Mouse (Mus musculus) liver, embryonic 16.5 days (tissue): ENCODE measurements around the gene Acss2. TPM values are rescaled to one million over a fixed set of nuclear protein-coding genes. Genes with fewer than 3 reads are reported as not detected.

ENCODE experiments used
- ATAC-seq: fragments of 200-750 bp; cut with Nextera tagmentation; 2 replicates; pipeline ENCODE4 v1.8.0; 2017; ENCODE audit warnings: low read depth, mild to moderate bottlenecking, moderate number of reproducible peaks, moderate library complexity
- H3K27ac ChIP-seq: fragments of 300-500 bp; sonication (generic); 2 replicates; pipeline ENCODE4 v1.5.1; 2014; ENCODE audit warnings: mild to moderate bottlenecking, low read length
- H3K27me3 ChIP-seq: fragments of 300-500 bp; sonication (generic); 2 replicates; pipeline ENCODE4 v1.6.1; 2014; ENCODE audit warnings: low read depth, low read length, mixed read lengths; ENCODE audit not compliant: control insufficient read depth, insufficient read depth
- H3K36me3 ChIP-seq: fragments of 300-500 bp; sonication (generic); 2 replicates; pipeline ENCODE4 v1.6.1; 2014; ENCODE audit warnings: mild to moderate bottlenecking; ENCODE audit not compliant: control insufficient read depth, insufficient read depth
- H3K4me1 ChIP-seq: fragments of 300-500 bp; sonication (generic); 2 replicates; pipeline ENCODE4 v1.6.1; 2014; ENCODE audit warnings: low read depth, low read length, mixed read lengths; ENCODE audit not compliant: control insufficient read depth
- H3K4me2 ChIP-seq: fragments of 300-500 bp; sonication (generic); 2 replicates; pipeline ENCODE4 v1.6.1; 2014; ENCODE audit warnings: low read depth, low read length, mixed read lengths
- H3K4me3 ChIP-seq: fragments of 300-500 bp; sonication (generic); 2 replicates; pipeline ENCODE4 v1.5.1; 2014; ENCODE audit warnings: low read depth, mild to moderate bottlenecking, low read length
- H3K9ac ChIP-seq: fragments of 300-500 bp; sonication (generic); 2 replicates; pipeline ENCODE4 v1.6.1; 2014; ENCODE audit warnings: low read depth, low read length
- H3K9me3 ChIP-seq: fragments of 300-500 bp; sonication (generic); replicated peaks from 2 replicates; pipeline ENCODE4 v1.6.1; 2016; ENCODE audit warnings: low read length; ENCODE audit not compliant: control insufficient read depth
- WGBS: fragments of 180-500 bp; shearing (Covaris S2); extraction: QIAGEN DNeasy Blood & Tissue Kit; methylation state at CpG from one replicate; pipeline ENCODE4 v1.1.7; 2014; ENCODE audit not compliant: insufficient replicate concordance; 5-methylcytosine and 5-hydroxymethylcytosine counted together
- polyA plus RNA-seq: library from polyadenylated mRNA; unstranded; fragments of >200 nt; fragmentation: Nextera tagmentation; extraction: Ambion mirVana; gene quantifications from 2 replicates; pipeline ENCODE4 v1.2.1, GENCODE M21; 2015

The Acss2 gene
- polyA plus RNA-seq, 1 experiment from 2014 or later = 29.6 TPM

- Histone ChIP-seq H3K9me3 (no peaks in the 10 kb centered on the region), H3K4me3 (no peak overlapping the region), H3K27ac (no peak overlapping the region), H3K4me2 (no peak overlapping the region), H3K4me1 (no peaks in the 10 kb centered on the region), H3K27me3 (no peaks in the 10 kb centered on the region), H3K9ac (no peak overlapping the region), H3K36me3 (no peaks in the 10 kb centered on the region)
- WGBS = 63% methylated on average over 10 of the region's 10 CpGs
- ATAC-seq = no peak
These were observed 9.9 kb upstream of the Acss2 start for GRCm38 (mm10) chr2:155507721-155508470.

- ATAC-seq = no peak
- 41% methylated on average over 4 of the region's 4 CpGs for WGBS
- no peak overlapping the region for H3K27ac ChIP-seq
- peaks cover 10% of the 10 kb centered on the region for H3K4me1 ChIP-seq
- H3K36me3 ChIP-seq = no peaks in the 10 kb centered on the region
- no peak overlapping the region for H3K4me3 ChIP-seq
- H3K27me3 ChIP-seq = peaks cover 26% of the 10 kb centered on the region
- H3K9ac ChIP-seq = no peak overlapping the region
- H3K9me3 ChIP-seq = no peaks in the 10 kb centered on the region
- H3K4me2 ChIP-seq = no peak overlapping the region
These were observed 5.3 kb upstream of the Acss2 start for GRCm38 (mm10) chr2:155512479-155512878.

GRCm38 (mm10) chr2:155513543-155513942 lies 4.2 kb upstream of the Acss2 start:
- peaks cover 26% of the 10 kb centered on the region for H3K27me3 ChIP-seq

GRCm38 (mm10) chr2:155514666-155515065 lies 3.1 kb upstream of the Acss2 start:
- WGBS = 1% methylated on average over 23 of the region's 23 CpGs

More at GRCm38 (mm10) chr2:155513543-155513942, 4.2 kb upstream of the Acss2 start:
- Histone ChIP-seq H3K27ac (no peak overlapping the region), H3K4me3 (no peak overlapping the region), H3K36me3 (no peaks in the 10 kb centered on the region), H3K9ac (no peak overlapping the region), H3K9me3 (no peaks in the 10 kb centered on the region), H3K4me2 (no peak overlapping the region), H3K4me1 (peaks cover 11% of the 10 kb centered on the region)
- WGBS = 44% methylated on average over 5 of the region's 5 CpGs
- no peak for ATAC-seq

GRCm38 (mm10) chr2:155515941-155516340 lies 1.8 kb upstream of the Acss2 start:
- H3K36me3 ChIP-seq = no peaks in the 10 kb centered on the region
- no peak overlapping the region for H3K9ac ChIP-seq
- peaks cover 26% of the 10 kb centered on the region for H3K27me3 ChIP-seq
- H3K4me2 ChIP-seq = no peak overlapping the region
- ATAC-seq = no peak
- H3K27ac ChIP-seq = no peak overlapping the region
- no peak overlapping the region for H3K4me3 ChIP-seq
- H3K9me3 ChIP-seq = no peaks in the 10 kb centered on the region
- WGBS = 4% methylated on average over 1 of the region's 1 CpGs
- peaks cover 16% of the 10 kb centered on the region for H3K4me1 ChIP-seq

More at GRCm38 (mm10) chr2:155514666-155515065, 3.1 kb upstream of the Acss2 start:
- Histone ChIP-seq H3K9me3 (no peaks in the 10 kb centered on the region), H3K4me2 (peak overlapping the region; percentile 30; the same call in 1 of the 2 replicates), H3K4me1 (peaks cover 16% of the 10 kb centered on the region), H3K27ac (no peak overlapping the region), H3K27me3 (peaks cover 26% of the 10 kb centered on the region), H3K9ac (no peak overlapping the region; the same call in 1 of the 2 replicates), H3K4me3 (peak overlapping the region; percentile 18; the same call in 1 of the 2 replicates), H3K36me3 (no peaks in the 10 kb centered on the region)
- ATAC-seq = no peak

- WGBS = 15% methylated on average over 18 of the region's 18 CpGs
- no peaks in the 10 kb centered on the region for H3K9me3 ChIP-seq
- peaks cover 18% of the 10 kb centered on the region for H3K27me3 ChIP-seq
- H3K36me3 ChIP-seq = no peaks in the 10 kb centered on the region
- peak overlapping the region; percentile 82 for H3K4me2 ChIP-seq
- H3K4me1 ChIP-seq = peaks cover 16% of the 10 kb centered on the region
- peak overlapping the region; percentile 86 for H3K27ac ChIP-seq
- ATAC-seq = no peak
- H3K4me3 ChIP-seq = peak overlapping the region; percentile 93
- peak overlapping the region; percentile 85 for H3K9ac ChIP-seq
These were observed 953 bp downstream of the Acss2 start for GRCm38 (mm10) chr2:155518531-155519270.

GRCm38 (mm10) chr2:155523706-155524105 lies 6.0 kb downstream of the Acss2 start:
- Histone ChIP-seq H3K4me1 (peaks cover 9% of the 10 kb centered on the region), H3K9ac (no peak overlapping the region), H3K27ac (no peak overlapping the region), H3K9me3 (no peaks in the 10 kb centered on the region), H3K36me3 (no peaks in the 10 kb centered on the region), H3K27me3 (no peaks in the 10 kb centered on the region), H3K4me3 (no peak overlapping the region), H3K4me2 (no peak overlapping the region)
- no peak for ATAC-seq
- 11% methylated on average over 5 of the region's 5 CpGs for WGBS

- Histone ChIP-seq H3K36me3 (no peaks in the 10 kb centered on the region), H3K27me3 (no peaks in the 10 kb centered on the region), H3K4me1 (peaks cover 5% of the 10 kb centered on the region), H3K4me3 (no peak overlapping the region), H3K4me2 (no peak overlapping the region), H3K27ac (no peak overlapping the region), H3K9ac (no peak overlapping the region), H3K9me3 (no peaks in the 10 kb centered on the region)
- ATAC-seq = no peak
- 14% methylated on average over 1 of the region's 1 CpGs for WGBS
These were observed 6.6 kb downstream of the Acss2 start for GRCm38 (mm10) chr2:155524378-155524777.

- no peak overlapping the region for H3K4me3 ChIP-seq
- H3K36me3 ChIP-seq = no peaks in the 10 kb centered on the region
- 16% methylated on average over 5 of the region's 5 CpGs for WGBS
- peaks cover 5% of the 10 kb centered on the region for H3K4me1 ChIP-seq
- H3K4me2 ChIP-seq = no peak overlapping the region
- no peaks in the 10 kb centered on the region for H3K27me3 ChIP-seq
- H3K9me3 ChIP-seq = no peaks in the 10 kb centered on the region
- H3K9ac ChIP-seq = no peak overlapping the region
- no peak for ATAC-seq
- H3K27ac ChIP-seq = no peak overlapping the region
These were observed 9.6 kb downstream of the Acss2 start for GRCm38 (mm10) chr2:155527367-155527766.
